Mouse (Mus musculus) MEL (cell line): ENCODE measurements around the gene Ociad2.

Experiments
- CTCF ChIP-seq, 3 experiments: IDR thresholded peaks in 2 of 3; conservative IDR thresholded peaks in 1 of 3; 2 replicates each; pipeline ENCODE4 v1.5.1; 2011 to 2012; ENCODE audit warnings: low read length in 3 of 3, low read depth in 2 of 3, mild to moderate bottlenecking in 2 of 3, improper control_type of control experiment in 1 of 3, inconsistent platforms in 1 of 3, mixed read lengths in 1 of 3, moderate library complexity in 1 of 3; ENCODE audit not compliant: control insufficient read depth in 1 of 3, insufficient read depth in 1 of 3, poor library complexity in 1 of 3, severe bottlenecking in 1 of 3
- E2F4 ChIP-seq: IDR thresholded peaks from 2 replicates; pipeline ENCODE4 v1.6.1; 2011; ENCODE audit warnings: low read depth, low read length, improper control_type of control experiment, borderline replicate concordance
- HCFC1 ChIP-seq: IDR thresholded peaks from 2 replicates; pipeline ENCODE4 v1.6.1; 2012; ENCODE audit warnings: low read depth, mild to moderate bottlenecking, inconsistent platforms, low read length, improper control_type of control experiment, moderate library complexity
- KAT2A ChIP-seq: conservative IDR thresholded peaks from 2 replicates; pipeline ENCODE4 v1.6.1; 2012; ENCODE audit warnings: low read depth, low read length, improper control_type of control experiment, inconsistent platforms
- MAX ChIP-seq: IDR thresholded peaks from 2 replicates; pipeline ENCODE4 v1.6.1; 2011; ENCODE audit warnings: low read length, improper control_type of control experiment
- MXI1 ChIP-seq: IDR thresholded peaks from 2 replicates; pipeline ENCODE4 v1.6.1; 2011; ENCODE audit warnings: mild to moderate bottlenecking, low read depth, low read length, improper control_type of control experiment
- MYC ChIP-seq: IDR thresholded peaks from 2 replicates; pipeline ENCODE4 v1.6.1; 2011; ENCODE audit warnings: low read depth, mild to moderate bottlenecking, low read length, improper control_type of control experiment, moderate library complexity
- NELFE ChIP-seq: IDR thresholded peaks from 2 replicates; pipeline ENCODE4 v1.6.1; 2011; ENCODE audit warnings: low read depth, low read length, improper control_type of control experiment
- NRF1 ChIP-seq: IDR thresholded peaks from 2 replicates; pipeline ENCODE4 v1.6.1; 2014; ENCODE audit warnings: low read depth, mild to moderate bottlenecking, inconsistent platforms, low read length, improper control_type of control experiment, moderate library complexity; ENCODE audit not compliant: poor library complexity, insufficient read depth, severe bottlenecking
- POLR2A ChIP-seq, 2 experiments: IDR thresholded peaks; 2 replicates each; pipeline ENCODE4 v1.6.1; 2011 to 2012; ENCODE audit warnings: low read length in 2 of 2, mild to moderate bottlenecking in 2 of 2, control low read depth in 1 of 2, improper control_type of control experiment in 1 of 2, low read depth in 1 of 2, moderate library complexity in 1 of 2; ENCODE audit not compliant: control insufficient read depth in 1 of 2, insufficient read depth in 1 of 2, poor library complexity in 1 of 2
- RAD21 ChIP-seq: IDR thresholded peaks from 2 replicates; pipeline ENCODE4 v1.6.1; 2011; ENCODE audit warnings: mild to moderate bottlenecking, low read depth, low read length, improper control_type of control experiment
- TAL1 ChIP-seq: IDR thresholded peaks from 2 replicates; pipeline ENCODE4 v1.6.1; 2012; ENCODE audit warnings: mild to moderate bottlenecking, inconsistent platforms, low read length, moderate library complexity, mixed read lengths
- TBP ChIP-seq: IDR thresholded peaks from 2 replicates; pipeline ENCODE4 v1.8.0; 2011; ENCODE audit warnings: low read depth, low read length, improper control_type of control experiment
- USF2 ChIP-seq, 2 experiments: IDR thresholded peaks; 2 replicates each; pipeline ENCODE4 v1.6.1; 2011 to 2012; ENCODE audit warnings: improper control_type of control experiment in 2 of 2, low read length in 2 of 2, borderline replicate concordance in 1 of 2, inconsistent platforms in 1 of 2, low read depth in 1 of 2, mild to moderate bottlenecking in 1 of 2; ENCODE audit not compliant: insufficient read depth in 1 of 2

- no peak for TF ChIP-seq TAL1
- TF ChIP-seq RAD21: no peak
- no peak for TF ChIP-seq CTCF (IDR thresholded peaks at IDR 0.05 in 2 of 3, conservative IDR thresholded peaks at IDR 0.05 in 1 of 3; ENCODE audit: control insufficient read depth in 1 of 3, insufficient read depth in 1 of 3, low read depth in 2 of 3, low read length in 3 of 3, poor library complexity in 1 of 3, severe bottlenecking in 1 of 3)
- TF ChIP-seq TBP: no peak
- TF ChIP-seq E2F4: no peak
- TF ChIP-seq POLR2A (IDR thresholded peaks at IDR 0.05; ENCODE audit: control insufficient read depth in 1 of 2, insufficient read depth in 1 of 2, low read depth in 1 of 2, low read length in 2 of 2, poor library complexity in 1 of 2): no peak
- no peak for TF ChIP-seq HCFC1
- TF ChIP-seq USF2 (IDR thresholded peaks at IDR 0.05; ENCODE audit: borderline replicate concordance in 1 of 2, insufficient read depth in 1 of 2, low read depth in 1 of 2, low read length in 2 of 2): no peak
- TF ChIP-seq MAX: no peak
- TF ChIP-seq MYC: no peak
- TF ChIP-seq MXI1: no peak
- no peak for TF ChIP-seq KAT2A
- TF ChIP-seq NRF1: no peak
- TF ChIP-seq NELFE: no peak
Observed at GRCm38 (mm10) chr5:73369731-73370130, 28.9 kb upstream of the Ociad2 start.
